Mouse (Mus musculus): ENCODE measurements around the gene Gm15127. TPM values are rescaled to one million over a fixed set of nuclear protein-coding genes. Genes with fewer than 3 reads are reported as not detected.
"Not testable (repeated sequence)": the region's sequence is repeated elsewhere in the genome, so short reads cannot be mapped to it uniquely, and the experiment has no call there.

The Gm15127 gene
- not detected in 2 replicates for polyA plus RNA-seq (2014; fragmentation: Nextera tagmentation; extraction: Ambion mirVana)

- not testable (repeated sequence) for ATAC-seq (ENCODE audit: insufficient number of reproducible peaks, insufficient read depth, low FRiP score, low read depth); H3K27me3 ChIP-seq (ENCODE audit: control insufficient read depth, insufficient read depth, low read length); H3K9me3 ChIP-seq (ENCODE audit: control insufficient read depth, low read length); H3K4me2 ChIP-seq (ENCODE audit: low read length); H3K36me3 ChIP-seq (ENCODE audit: control insufficient read depth, insufficient read depth, low read length); H3K9ac ChIP-seq (ENCODE audit: low read length); H3K4me1 ChIP-seq (ENCODE audit: control insufficient read depth in 2 of 2, insufficient read depth in 2 of 2, low read length in 2 of 2); H3K4me3 ChIP-seq (ENCODE audit: control insufficient read depth in 1 of 2, insufficient read depth in 1 of 2, low read depth in 1 of 2, low read length in 2 of 2); H3K27ac ChIP-seq (replicated peaks in 1 of 2; ENCODE audit: control insufficient read depth in 1 of 2, insufficient read depth in 1 of 2, low read depth in 2 of 2, low read length in 2 of 2)
- 79% methylated on average over 3 of the region's 4 CpGs for WGBS
These were observed at the start of gene Gm15127 for GRCm38 (mm10) chrX:148663298-148663697. Gene Gm15127 (plus strand): TSS chrX:148663598.

GRCm38 (mm10) chrX:148615053-148615452, 48.3 kb upstream of the Gm15127 start, which contains the start of gene Gm8334:
Gene Gm8334 (minus strand): TSS chrX:148615153.
- H3K9ac ChIP-seq (ENCODE audit: low read length); H3K4me1 ChIP-seq (ENCODE audit: control insufficient read depth in 2 of 2, insufficient read depth in 2 of 2, low read length in 2 of 2); H3K4me2 ChIP-seq (ENCODE audit: low read length); H3K27me3 ChIP-seq (ENCODE audit: control insufficient read depth, insufficient read depth, low read length); H3K4me3 ChIP-seq (ENCODE audit: control insufficient read depth in 1 of 2, insufficient read depth in 1 of 2, low read depth in 1 of 2, low read length in 2 of 2); H3K27ac ChIP-seq (replicated peaks in 1 of 2; ENCODE audit: control insufficient read depth in 1 of 2, insufficient read depth in 1 of 2, low read depth in 2 of 2, low read length in 2 of 2); ATAC-seq (ENCODE audit: insufficient number of reproducible peaks, insufficient read depth, low FRiP score, low read depth); H3K9me3 ChIP-seq (ENCODE audit: control insufficient read depth, low read length); H3K36me3 ChIP-seq (ENCODE audit: control insufficient read depth, insufficient read depth, low read length): not testable (repeated sequence)
- WGBS = 56% methylated on average over 3 of the region's 7 CpGs

GRCm38 (mm10) chrX:148676290-148676689, 12.9 kb downstream of the Gm15127 start:
- H3K27ac ChIP-seq (replicated peaks in 1 of 2; ENCODE audit: control insufficient read depth in 1 of 2, insufficient read depth in 1 of 2, low read depth in 2 of 2, low read length in 2 of 2); H3K4me3 ChIP-seq (ENCODE audit: control insufficient read depth in 1 of 2, insufficient read depth in 1 of 2, low read depth in 1 of 2, low read length in 2 of 2); H3K4me2 ChIP-seq (ENCODE audit: low read length); ATAC-seq (ENCODE audit: insufficient number of reproducible peaks, insufficient read depth, low FRiP score, low read depth); H3K4me1 ChIP-seq (ENCODE audit: control insufficient read depth in 2 of 2, insufficient read depth in 2 of 2, low read length in 2 of 2); H3K27me3 ChIP-seq (ENCODE audit: control insufficient read depth, insufficient read depth, low read length); H3K36me3 ChIP-seq (ENCODE audit: control insufficient read depth, insufficient read depth, low read length); H3K9ac ChIP-seq (ENCODE audit: low read length); H3K9me3 ChIP-seq (ENCODE audit: control insufficient read depth, low read length): not testable (repeated sequence)
- WGBS = 6% methylated on average over 1 of the region's 1 CpGs

Other genes starting within 250 kb of the Gm15127 start
- not detected in 2 replicates for gene Gm15114, start 174.6 kb upstream of the Gm15127 start, polyA plus RNA-seq (2014; fragmentation: Nextera tagmentation; extraction: Ambion mirVana)
- gene Gm8334, start 48.4 kb upstream of the Gm15127 start, polyA plus RNA-seq (2014; fragmentation: Nextera tagmentation; extraction: Ambion mirVana) = not detected in 2 replicates
- gene Luzp4, start 194.0 kb downstream of the Gm15127 start, polyA plus RNA-seq (2014; fragmentation: Nextera tagmentation; extraction: Ambion mirVana) = not detected in 2 replicates

All from heart, embryonic 14.5 days (tissue).